Mouse (Mus musculus): ENCODE data around the gene Upf3b.

DNA sequence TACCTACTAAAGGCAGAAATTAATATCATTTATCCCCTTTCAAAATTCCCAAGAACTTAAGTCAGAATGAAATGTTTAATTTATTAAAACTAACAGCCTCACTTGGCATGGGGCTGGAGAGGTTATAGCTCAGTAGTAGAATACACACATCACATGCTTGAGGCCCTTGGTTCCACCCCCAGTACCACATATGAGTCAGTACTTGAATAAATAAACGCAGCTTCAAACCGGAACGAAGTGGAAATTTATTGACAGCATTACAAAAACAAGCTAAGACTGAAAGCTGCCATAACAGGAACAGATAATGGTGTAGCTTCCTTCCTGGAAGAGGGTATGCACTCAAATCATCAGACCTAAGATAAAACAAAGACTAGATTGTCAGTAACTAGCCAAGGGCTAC lies 18.7 kb downstream of the Upf3b start:
- TF ChIP-seq CTCF (IDR thresholded peaks at IDR 0.05 in 2 of 3, conservative IDR thresholded peaks at IDR 0.05 in 1 of 3; ENCODE audit: control insufficient read depth in 1 of 3, insufficient read depth in 1 of 3, low read depth in 2 of 3, low read length in 3 of 3, poor library complexity in 1 of 3, severe bottlenecking in 1 of 3) = no peak
- no peak for TF ChIP-seq GABPA (IDR thresholded peaks at IDR 0.05; ENCODE audit: low read depth, low read length)
- TF ChIP-seq POLR2A (IDR thresholded peaks at IDR 0.05; ENCODE audit: control insufficient read depth in 1 of 2, insufficient read depth in 1 of 2, low read depth in 1 of 2, low read length in 2 of 2, poor library complexity in 1 of 2) = no peak
- TF ChIP-seq CHD2 (IDR thresholded peaks at IDR 0.05; ENCODE audit: low read length) = no peak
- no peak for TF ChIP-seq GATA1 (IDR thresholded peaks at IDR 0.05; ENCODE audit: low read depth, low read length)
- TF ChIP-seq MXI1 (IDR thresholded peaks at IDR 0.05; ENCODE audit: low read depth, low read length) = no peak
- no peak for TF ChIP-seq MAFK (IDR thresholded peaks at IDR 0.05; ENCODE audit: borderline replicate concordance, low read depth, low read length)
- TF ChIP-seq NELFE (IDR thresholded peaks at IDR 0.05; ENCODE audit: low read depth, low read length) = no peak
- no peak for TF ChIP-seq UBTF (IDR thresholded peaks at IDR 0.05; ENCODE audit: borderline replicate concordance, insufficient read depth, low read depth, low read length)
- no peak for TF ChIP-seq HCFC1 (IDR thresholded peaks at IDR 0.05; ENCODE audit: low read depth, low read length)
- TF ChIP-seq EP300 (IDR thresholded peaks at IDR 0.05; ENCODE audit: low read depth in 1 of 2, low read length in 2 of 2) = no peak
- TF ChIP-seq ETS1 (IDR thresholded peaks at IDR 0.05; ENCODE audit: low read depth, low read length) = no peak
- no peak for TF ChIP-seq TAL1 (IDR thresholded peaks at IDR 0.05; ENCODE audit: low read length)
- no peak for TF ChIP-seq SMC3 (IDR thresholded peaks at IDR 0.05; ENCODE audit: low read depth, low read length)
